Mouse (Mus musculus): ENCODE data around the gene Aida.
A peak's percentile ranks its signal among the peaks of the same experiment; 100 is the strongest.
"Not testable (repeated sequence)": the region's sequence is repeated elsewhere in the genome, so short reads cannot be mapped to it uniquely, and the experiment has no call there.

The Aida gene

DNA sequence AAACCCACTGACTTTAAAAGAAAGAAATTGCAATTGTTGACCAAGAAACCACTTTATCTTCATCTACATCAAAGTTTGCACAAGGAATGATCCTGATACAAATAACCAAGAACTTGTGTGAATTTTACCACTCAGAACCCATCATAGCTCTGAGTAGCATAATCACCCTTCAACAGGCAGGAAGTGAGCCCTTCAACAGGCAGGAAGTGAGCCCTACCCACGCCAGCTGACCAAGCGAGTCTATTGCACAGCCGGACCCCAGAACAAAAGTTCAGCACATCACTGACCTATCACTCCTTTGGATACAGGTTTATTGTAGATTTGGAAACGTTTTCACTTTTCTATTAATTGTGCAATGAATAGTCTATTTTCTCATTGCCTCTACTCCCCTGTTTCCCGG, 26.1 kb downstream of the Aida start:
- not testable (repeated sequence) for DNase-seq

DNA sequence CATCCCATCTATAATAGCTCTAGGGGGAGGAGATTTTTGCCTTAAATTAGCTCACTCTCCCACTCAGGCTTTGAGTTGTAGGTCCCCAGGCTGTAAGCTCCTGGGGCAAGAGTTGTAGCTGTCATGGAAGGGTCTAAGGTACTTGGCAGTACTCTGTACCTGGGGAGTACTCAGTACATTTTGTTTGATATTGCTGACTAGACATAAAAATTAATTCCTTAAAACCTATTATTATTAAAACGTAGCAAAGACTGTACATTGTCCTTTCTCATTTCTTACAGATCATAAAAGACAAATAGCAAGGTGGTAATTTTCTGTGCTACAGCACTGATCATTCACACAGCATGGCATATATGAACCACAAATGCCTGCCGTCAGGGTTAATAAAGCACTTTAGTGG, 27.5 kb downstream of the Aida start:
- DNase-seq: no peak

DNA sequence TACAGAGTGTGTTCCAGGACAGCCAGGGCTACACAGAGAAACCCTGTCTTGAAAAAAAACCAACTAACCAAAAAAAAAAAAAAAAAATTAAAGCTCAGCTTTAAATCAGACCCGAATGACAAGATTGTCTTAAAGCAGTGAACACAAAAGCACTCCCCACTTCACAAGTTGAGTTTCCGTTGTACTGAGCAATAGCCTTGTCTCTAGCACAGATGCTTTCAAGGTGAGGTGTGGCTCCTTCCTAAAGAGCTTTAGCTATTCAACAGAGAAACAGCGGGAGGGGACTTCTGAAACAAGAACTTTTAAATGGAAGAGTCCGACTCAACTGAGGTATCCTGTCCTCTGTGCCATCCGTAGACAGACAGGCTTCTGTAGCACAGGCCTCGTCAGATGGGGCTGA, 28.0 kb downstream of the Aida start:
- DNase-seq: no peak

DNA sequence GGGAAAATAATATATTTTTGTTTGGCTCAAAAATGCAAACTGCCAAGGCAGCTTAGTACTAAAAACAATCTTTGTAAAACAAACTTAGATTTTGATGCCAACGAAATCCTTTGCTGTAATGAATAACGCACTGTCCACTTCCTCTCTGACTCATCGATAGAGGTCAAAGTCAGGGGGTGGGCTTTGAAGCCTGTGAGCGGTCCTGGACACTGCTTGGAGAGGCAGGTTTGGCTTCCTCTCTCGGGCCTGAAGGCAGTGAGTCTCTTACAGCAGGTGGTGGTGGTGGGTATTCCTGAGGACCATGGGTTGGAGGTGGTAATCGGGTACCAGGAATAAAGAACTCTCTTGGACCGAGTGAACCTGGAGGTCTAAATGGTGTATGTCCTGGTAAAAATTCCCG, 30.8 kb downstream of the Aida start:
- no peak for DNase-seq

DNA sequence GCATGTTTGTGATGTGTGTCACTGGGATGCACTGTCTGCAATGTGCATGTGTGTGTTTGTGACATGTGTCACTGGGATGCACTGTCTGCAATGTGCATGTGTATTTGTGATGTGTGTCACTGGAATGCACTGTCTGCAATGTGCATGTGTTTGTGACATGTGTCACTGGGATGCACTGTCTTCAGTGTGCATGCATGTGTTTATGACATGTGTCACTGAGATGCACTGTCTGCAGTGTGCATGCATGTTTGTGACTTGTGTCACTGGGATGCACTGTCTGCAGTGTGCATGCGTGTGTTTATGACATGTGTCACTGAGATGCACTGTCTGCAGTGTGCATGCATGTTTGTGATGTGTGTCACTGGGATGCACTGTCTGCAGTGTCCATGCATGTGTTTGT, 46.5 kb downstream of the Aida start:
- DNase-seq: not testable (repeated sequence)

DNA sequence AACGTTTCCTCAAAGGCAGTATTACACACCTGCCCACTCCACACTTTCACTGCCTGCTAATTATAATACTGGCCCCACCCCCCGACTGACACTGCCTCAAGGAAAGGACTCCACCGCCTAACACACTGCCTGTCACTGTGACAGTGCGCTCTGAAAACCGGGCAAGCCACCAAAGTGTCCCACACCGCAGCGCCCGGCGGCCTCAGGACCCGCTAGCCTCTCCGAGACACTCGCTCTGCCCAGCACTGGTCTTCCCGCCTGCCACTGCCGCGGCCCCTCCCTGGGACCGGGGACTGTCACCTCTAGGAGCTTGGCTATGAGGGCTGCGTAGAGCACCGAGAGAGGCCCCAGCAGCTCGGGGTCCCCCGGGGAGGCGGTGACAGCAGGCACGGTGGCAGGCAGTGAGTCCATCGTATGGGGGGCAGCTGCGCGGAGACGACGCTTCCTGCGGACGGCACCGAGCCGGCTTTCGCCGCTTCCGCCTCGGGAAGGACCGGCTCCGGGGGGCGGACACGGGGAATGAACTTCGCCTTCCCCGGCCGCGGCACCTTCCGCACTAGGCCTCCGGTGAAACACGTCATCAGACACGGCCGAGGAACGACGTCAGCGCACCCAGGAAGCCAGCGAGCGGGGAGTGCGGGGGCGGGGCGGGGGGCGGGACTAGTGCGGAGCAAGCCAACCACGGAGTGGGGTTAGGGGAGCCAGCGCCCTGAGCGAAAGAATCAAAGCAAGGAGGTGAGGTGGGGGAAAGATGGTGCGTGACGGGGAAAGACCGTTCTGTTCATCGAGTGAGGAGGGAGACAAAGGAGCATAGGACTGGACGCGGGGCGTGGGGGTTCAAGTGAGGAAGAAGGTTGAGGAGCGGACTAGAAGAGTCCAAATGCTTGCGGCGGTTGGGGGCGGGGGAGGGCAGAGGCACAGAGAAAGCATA, 48.8 kb downstream of the Aida start:
- DNase-seq: peak; percentile 90 to 91

DNA sequence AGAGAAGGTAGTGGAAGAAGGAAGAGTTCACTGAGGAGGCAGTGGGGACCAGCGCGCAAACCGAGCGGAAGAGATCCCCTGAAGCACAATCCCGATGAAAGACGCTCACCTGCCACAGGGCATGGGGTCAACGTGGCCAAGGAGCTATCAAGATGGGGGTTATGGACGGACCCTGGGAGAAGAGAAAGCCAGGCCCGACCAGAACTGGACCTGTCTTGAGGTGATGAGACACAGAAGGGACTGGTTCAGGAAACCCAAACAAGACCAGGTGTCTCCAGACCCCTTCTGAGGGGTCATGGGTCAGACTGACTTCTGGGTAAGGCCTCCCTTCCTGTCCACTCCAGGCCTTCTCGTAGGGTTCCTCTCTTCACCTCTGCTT, 49.4 kb downstream of the Aida start:
- DNase-seq: no peak

DNA sequence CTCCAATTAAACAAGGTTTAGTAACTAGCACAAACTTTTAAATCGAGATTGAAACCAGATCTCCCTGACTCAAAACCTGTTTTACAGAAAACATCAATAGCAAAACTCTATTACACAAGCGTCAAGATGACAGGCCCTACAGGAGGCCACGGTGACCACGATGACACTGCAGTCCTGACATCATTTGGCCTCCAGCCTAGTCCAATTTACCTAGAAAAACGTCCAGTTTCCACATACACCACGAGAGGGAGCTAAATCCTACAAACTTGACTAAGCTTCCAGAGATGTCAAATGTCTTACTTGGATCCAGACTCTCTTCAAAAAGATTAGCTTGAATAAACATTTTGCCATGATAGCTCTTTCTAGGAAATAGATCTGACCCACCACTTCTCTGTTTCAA, 53.5 kb downstream of the Aida start:
- peak in 1 of 2 experiments; percentile 73 for DNase-seq

DNA sequence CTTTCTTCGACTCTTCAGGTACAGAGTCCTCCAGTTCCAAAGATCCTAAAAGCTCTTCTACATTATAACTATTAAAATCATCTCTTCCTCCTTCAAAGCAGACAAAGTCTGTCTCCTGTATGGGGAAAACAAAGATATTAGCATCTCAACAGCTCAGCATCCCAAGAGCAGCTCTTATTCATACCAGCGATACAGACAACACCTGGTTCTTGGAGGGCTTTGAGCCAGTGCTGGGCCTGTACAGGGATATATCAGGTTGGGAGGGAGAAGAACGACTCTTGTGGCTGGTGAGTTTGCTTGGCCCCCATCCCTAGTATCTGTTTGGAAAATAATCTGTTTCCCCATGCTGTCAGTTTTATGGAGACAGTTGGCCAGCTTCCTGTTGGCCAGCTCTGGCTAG, 62.5 kb downstream of the Aida start:
- no peak for DNase-seq

DNA sequence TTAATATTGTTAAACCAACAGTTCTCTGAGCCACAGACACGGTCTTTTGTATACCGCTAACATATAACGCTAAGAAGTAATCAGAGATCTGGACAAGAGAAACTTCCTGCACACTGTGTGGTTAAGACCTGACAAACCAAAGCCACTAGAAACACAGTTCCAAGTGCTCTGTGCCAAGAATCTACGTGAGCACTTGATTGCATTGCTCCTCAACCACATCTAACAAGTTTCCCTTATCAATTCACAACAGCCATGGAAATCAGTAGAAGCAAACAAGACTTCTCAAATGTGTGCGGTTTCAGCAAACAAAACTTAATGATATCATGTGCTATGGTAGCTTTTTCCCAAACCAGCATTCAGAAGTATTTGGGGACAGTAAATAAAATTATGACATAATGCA, 65.9 kb downstream of the Aida start:
- no peak for DNase-seq

DNA sequence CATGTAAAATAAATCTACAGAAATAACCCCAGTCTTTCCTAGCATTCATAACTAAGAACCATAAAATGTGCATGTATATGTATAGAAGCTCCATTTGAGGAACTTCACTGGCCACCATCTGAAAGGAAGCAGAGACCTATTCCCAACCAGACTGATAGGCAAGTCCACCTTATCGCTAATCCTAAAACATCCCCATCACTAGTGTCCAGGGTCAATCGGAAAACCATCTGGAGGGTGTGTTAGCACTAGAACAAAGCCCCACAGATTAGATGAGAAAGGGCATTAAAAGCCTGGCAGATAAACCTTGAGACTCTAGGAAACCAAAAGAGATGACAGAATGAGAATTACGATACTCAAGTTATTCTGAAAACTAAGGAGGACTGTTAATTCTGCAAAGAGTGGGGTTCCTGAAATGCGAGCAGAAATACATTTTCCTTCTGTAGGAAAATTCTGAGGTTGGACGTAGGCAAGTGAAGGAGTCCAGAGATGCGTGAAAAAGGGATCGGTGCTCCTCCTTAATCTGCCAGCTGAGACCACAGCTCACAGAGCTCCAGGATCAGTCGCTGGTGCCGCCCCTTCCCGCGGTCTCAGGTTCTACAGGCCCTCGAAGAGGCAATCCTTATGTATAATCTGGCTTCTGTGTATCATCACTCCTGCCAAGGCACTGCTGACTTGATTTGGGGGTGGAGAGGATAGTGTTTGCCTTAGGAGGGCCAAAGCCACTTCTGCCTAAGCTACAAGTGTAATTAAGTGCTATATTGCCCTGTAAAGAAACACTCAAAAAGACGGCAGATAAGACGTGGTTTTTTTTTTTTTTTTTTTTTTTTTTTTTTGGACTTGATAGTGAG, 66.6 kb downstream of the Aida start:
- peak; percentile 6 to 63 for DNase-seq

DNA sequence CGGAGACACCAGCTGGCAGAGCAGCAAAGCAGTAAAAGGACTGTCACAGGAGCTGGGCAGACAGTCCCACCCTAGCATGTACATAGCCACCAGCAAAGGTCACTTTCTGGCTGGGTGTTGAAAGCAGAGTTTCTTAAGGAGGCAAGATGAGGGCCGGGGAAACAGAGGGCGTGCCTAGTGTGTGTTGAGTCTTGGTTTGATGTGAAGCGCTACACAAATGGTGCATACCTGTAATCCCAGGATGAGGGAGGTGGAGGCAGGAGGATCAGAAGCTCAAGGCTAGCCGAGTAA, 67.1 kb downstream of the Aida start:
- DNase-seq: peak; percentile 7 to 48

DNA sequence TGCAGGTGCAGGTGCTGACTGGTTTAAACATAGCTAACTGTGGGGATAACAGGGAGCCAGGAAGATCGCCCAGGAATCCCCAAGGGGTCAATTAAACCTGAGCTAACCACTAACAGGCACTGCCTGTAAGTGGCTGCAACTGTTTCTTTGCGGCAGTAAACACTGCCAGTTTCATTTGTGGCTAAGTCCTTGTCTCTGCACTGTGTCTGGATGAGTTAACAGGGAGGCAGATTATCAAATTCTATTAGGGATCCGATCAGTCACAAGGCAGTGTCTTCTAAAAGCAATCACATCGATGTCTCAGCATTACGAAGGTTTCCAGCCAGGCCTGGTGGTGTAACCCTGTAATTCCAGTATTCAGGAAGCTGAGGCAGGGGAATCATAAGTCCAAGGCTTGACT, 70.0 kb downstream of the Aida start:
- DNase-seq: no peak

DNA sequence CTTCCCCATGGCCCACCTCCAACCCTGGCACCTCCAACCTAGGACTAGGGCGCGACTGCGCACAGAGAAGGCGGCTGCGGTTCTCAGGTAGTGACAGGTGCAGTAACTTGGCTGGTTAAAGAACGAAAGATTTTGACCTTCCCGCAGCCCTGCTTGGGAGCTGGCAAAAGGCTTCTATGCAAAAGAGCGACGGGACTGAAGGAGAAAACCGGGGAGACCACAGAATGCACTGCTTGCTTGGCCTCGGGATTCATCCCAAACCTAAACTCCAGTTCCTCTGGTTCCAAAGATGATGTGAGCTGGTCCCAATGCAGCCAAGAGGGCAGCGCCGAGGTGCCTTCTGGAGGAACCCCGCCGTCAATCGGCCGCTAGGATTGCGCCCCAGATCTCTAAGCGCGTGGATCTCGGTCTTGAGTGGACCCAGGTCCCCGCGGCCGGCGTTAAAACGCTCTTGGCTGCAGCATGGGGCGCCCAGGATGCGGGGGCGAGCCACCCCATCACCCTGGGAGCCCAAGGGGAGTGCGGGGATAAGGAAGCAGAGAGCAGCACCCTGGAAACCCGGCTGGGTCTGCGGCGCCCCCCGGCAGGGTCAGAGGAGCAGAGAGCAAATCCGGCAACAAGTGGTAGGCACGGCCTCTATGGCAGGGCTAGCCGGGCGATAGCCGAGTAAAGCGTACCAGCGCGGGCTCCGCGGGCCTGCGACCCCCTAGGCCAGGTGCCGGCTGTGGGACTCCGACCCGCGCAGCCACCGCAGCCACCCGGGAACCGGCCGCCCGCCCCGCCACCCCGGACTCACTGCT, 72.4 kb downstream of the Aida start:
- DNase-seq: peak in 1 of 2 experiments; percentile 42

DNA sequence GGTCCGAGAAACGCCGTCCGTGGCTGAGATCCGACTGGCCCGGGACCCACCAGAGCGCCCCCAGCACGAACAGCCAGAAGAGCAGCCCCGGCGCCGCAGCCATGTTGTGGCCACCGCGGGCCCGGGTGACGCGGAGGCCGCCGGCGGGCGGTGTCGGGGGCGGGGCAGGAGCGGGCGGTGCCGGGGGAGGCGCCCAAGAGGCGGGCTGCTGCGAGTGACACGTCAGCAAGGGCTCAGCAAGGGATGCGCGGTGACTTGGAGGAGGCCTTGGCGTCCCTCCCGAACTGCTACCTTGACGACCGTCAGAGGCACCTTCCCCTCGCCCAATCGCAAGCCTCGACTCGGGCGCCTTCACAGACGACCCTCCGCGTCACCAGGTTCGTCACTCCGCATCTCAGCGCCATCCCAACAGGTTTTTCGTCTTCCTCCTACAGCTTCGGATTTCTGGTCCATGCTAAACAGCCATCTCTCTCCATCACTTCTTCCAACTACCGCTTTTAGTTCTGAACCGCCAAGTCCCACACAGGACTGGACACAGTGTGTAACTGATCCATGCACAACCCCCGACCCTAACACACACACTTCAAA, 73.1 kb downstream of the Aida start, which contains the start of gene Mia3:
TSS of gene Mia3 (minus strand) at position 127 of the 588 bp plus-strand sequence.
- DNase-seq: peak; percentile 95 to 96

DNA sequence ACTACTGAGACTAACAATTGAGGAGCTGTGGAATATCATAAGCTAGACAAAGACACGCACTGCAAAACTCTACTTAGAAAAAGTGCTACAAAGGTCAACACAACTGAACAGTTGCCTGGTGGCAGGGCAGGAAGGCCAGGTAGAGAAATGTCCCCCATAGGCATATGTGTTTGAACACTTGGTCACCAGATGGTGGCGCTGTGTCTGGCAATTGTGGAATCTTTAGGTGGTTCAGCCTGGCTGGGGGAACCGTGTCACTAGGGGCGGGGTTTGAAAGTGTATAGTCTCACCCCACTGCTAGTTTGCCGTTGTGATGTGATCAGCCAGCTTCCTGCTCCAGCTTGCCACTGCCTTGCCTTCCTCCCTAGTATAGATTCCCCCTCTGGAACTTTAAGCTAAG, 78.3 kb downstream of the Aida start:
- DNase-seq: no peak

All from lung, postnatal 4 days (tissue).